In the genomic region with DNA sequence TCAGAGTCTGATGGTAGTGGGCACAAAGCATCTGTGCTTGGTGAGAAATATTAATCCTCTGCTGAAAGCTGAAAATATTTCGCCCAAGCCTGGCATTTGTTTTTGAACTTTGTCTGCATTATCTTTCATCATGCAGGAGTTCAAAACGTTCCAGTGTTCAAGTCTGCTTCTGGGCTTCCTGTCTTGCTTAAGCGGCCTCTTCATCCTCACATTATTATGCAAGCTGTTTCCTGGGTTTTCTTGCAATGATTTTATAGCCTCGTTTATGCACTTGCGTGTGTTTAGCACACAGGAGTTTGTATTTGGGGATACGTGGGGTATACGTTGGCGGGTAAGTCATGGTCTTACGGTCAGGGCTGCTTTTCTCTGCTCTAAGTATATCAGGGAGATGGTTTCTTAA, we compare ENCODE assay signal across 17 mouse cellular contexts. TPM values are rescaled to one million over a fixed set of nuclear protein-coding genes. Genes with fewer than 3 reads are reported as not detected.
DNase-seq lines count a peak whose midpoint lies in the region; ATAC-seq lines count a peak whose summit lies in the region.
"Had no signal": no experiment of that assay in that cellular context is flagged by ENCODE, and none has a peak within 500 bp of the region (broad histone marks: within the 10 kb centered on the region; RNA-seq: fewer than 3 reads in every experiment).

No protein-coding gene starts in this region.

- peak; percentile 26 for ATAC-seq in inflammation-experienced regulatory T-cells, adult 6 months
- peak; percentile 19; the same call in 1 of the 2 replicates for ATAC-seq in megakaryocyte, adult 5-6 weeks (ENCODE audit: poor library complexity, severe bottlenecking)
- ATAC-seq in midbrain, embryonic 14.5 days (ENCODE audit: low FRiP score, low TSS enrichment): no peak
- ATAC-seq: intestine, postnatal 0 days; midbrain, embryonic 13.5 days had no signal

- no peaks in the 10 kb centered on the region for H3K27me3 ChIP-seq in midbrain, embryonic 14.5 days (ENCODE audit: control insufficient read depth, insufficient read depth, low read length)
- H3K27me3 ChIP-seq: midbrain, embryonic 13.5 days had no signal

- no peak overlapping the region for H3K27ac ChIP-seq in midbrain, embryonic 14.5 days (replicated peaks; ENCODE audit: low read depth, low read length)
- H3K27ac ChIP-seq: heart, adult 2 months; hindbrain, embryonic 10.5 days; midbrain, embryonic 13.5 days had no signal

- no peak overlapping the region for H3K9ac ChIP-seq in midbrain, embryonic 14.5 days (replicated peaks; ENCODE audit: low read length)
- H3K9ac ChIP-seq: midbrain, embryonic 13.5 days had no signal

- H3K4me1 ChIP-seq in midbrain, embryonic 14.5 days (ENCODE audit: control insufficient read depth, insufficient read depth, low read length): no peaks in the 10 kb centered on the region; the same call in 1 of the 2 replicates

- peak; percentile 5 for DNase-seq in testis, postnatal 10 days (ENCODE audit: low spot score)
- no peak for DNase-seq in testis, postnatal 14 days (ENCODE audit: low spot score)
- DNase-seq in midbrain, embryonic 14.5 days: no peak
- DNase-seq in neural tube, embryonic 10.5 days (ENCODE audit: extremely low spot score, low spot score): no peak
- no peak for DNase-seq in kidney, postnatal 14 days
- DNase-seq in cerebellum, adult 11-12 months: no peak
- DNase-seq: B cell, adult 2 months; cerebellum, postnatal 10 days; gastrocnemius, postnatal 10 days; heart, adult 2 months; kidney, postnatal 10 days; lung, postnatal 4 days had no signal

- H3K9me3 ChIP-seq in midbrain, embryonic 14.5 days (ENCODE audit: control insufficient read depth, low read length): no peaks in the 10 kb centered on the region
- H3K9me3 ChIP-seq: hindbrain, embryonic 10.5 days; midbrain, embryonic 13.5 days had no signal

- H3K36me3 ChIP-seq in midbrain, embryonic 14.5 days (ENCODE audit: control insufficient read depth, insufficient read depth, low read length): no peaks in the 10 kb centered on the region
- H3K36me3 ChIP-seq: hindbrain, embryonic 10.5 days; midbrain, embryonic 13.5 days had no signal

- no peak overlapping the region for H3K4me2 ChIP-seq in midbrain, embryonic 14.5 days (ENCODE audit: low read length)
- H3K4me2 ChIP-seq: midbrain, embryonic 13.5 days had no signal

- H3K4me3 ChIP-seq in midbrain, embryonic 14.5 days (replicated peaks; ENCODE audit: low read depth, low read length): no peak overlapping the region
- H3K4me3 ChIP-seq: heart, adult 2 months; hindbrain, embryonic 10.5 days; midbrain, embryonic 13.5 days had no signal

- 87% methylated on average over 9 of the region's 9 CpGs for WGBS in midbrain, embryonic 14.5 days

RNA-seq across cellular contexts. Expression of gene Pdcd4, which starts 3.7 kb away (rescaled TPM):
- 100 to 1,000 TPM; 405 to 678 (median 450) TPM for polyA plus RNA-seq in inflammation-experienced regulatory T-cells, adult 6 months (2017; shearing (Covaris generic))
- total RNA-seq in megakaryocyte, adult 5-6 weeks (2015): 60.2 and 73.4 TPM in 2 replicates
- total RNA-seq in megakaryocyte, adult 5-6 weeks (2017): 79.2 and 85.9 TPM in 2 replicates
- polyA plus RNA-seq in midbrain, embryonic 14.5 days (2014; fragmentation: Nextera tagmentation; extraction: Ambion mirVana): 73.9 and 74.2 TPM in 2 replicates

RNA-seq across cellular contexts. Expression of gene Shoc2, which starts 55.8 kb away (rescaled TPM):
- polyA plus RNA-seq in inflammation-experienced regulatory T-cells, adult 6 months (2017; shearing (Covaris generic)): 10 to 100 TPM; 74.2 to 76.2 (median 74.6) TPM
- 67.1 and 67.3 TPM in 2 replicates for total RNA-seq in megakaryocyte, adult 5-6 weeks (2015)
- total RNA-seq in megakaryocyte, adult 5-6 weeks (2017): 67.6 and 70.3 TPM in 2 replicates
- 59.9 and 76.7 TPM in 2 replicates for polyA plus RNA-seq in midbrain, embryonic 14.5 days (2014; fragmentation: Nextera tagmentation; extraction: Ambion mirVana)

RNA-seq across cellular contexts. Expression of gene Bbip1, which starts 56.1 kb away (rescaled TPM):
- 100 to 1,000 TPM; 120 to 123 (median 121) TPM for polyA plus RNA-seq in inflammation-experienced regulatory T-cells, adult 6 months (2017; shearing (Covaris generic))
- total RNA-seq in megakaryocyte, adult 5-6 weeks (2015): 154 and 163 TPM in 2 replicates
- total RNA-seq in megakaryocyte, adult 5-6 weeks (2017): 77.1 and 79.1 TPM in 2 replicates
- 134 and 163 TPM in 2 replicates for polyA plus RNA-seq in midbrain, embryonic 14.5 days (2014; fragmentation: Nextera tagmentation; extraction: Ambion mirVana)
